Mouse (Mus musculus) MEL (cell line): ENCODE data around the gene Gpsm3.

ENCODE experiments used
- CTCF ChIP-seq, 3 experiments: IDR thresholded peaks in 2 of 3; conservative IDR thresholded peaks in 1 of 3; 2 replicates each; pipeline ENCODE4 v1.5.1; 2011 to 2012; ENCODE audit warnings: low read length in 3 of 3, low read depth in 2 of 3, mild to moderate bottlenecking in 2 of 3, improper control_type of control experiment in 1 of 3, inconsistent platforms in 1 of 3, mixed read lengths in 1 of 3, moderate library complexity in 1 of 3; ENCODE audit not compliant: control insufficient read depth in 1 of 3, insufficient read depth in 1 of 3, poor library complexity in 1 of 3, severe bottlenecking in 1 of 3
- E2F4 ChIP-seq: IDR thresholded peaks from 2 replicates; pipeline ENCODE4 v1.6.1; 2011; ENCODE audit warnings: low read depth, low read length, improper control_type of control experiment, borderline replicate concordance
- ETS1 ChIP-seq: IDR thresholded peaks from 2 replicates; pipeline ENCODE4 v1.6.1; 2012; ENCODE audit warnings: low read depth, mild to moderate bottlenecking, inconsistent platforms, low read length, improper control_type of control experiment, moderate library complexity
- NRF1 ChIP-seq: IDR thresholded peaks from 2 replicates; pipeline ENCODE4 v1.6.1; 2014; ENCODE audit warnings: low read depth, mild to moderate bottlenecking, inconsistent platforms, low read length, improper control_type of control experiment, moderate library complexity; ENCODE audit not compliant: poor library complexity, insufficient read depth, severe bottlenecking
- POLR2A ChIP-seq, 2 experiments: IDR thresholded peaks; 2 replicates each; pipeline ENCODE4 v1.6.1; 2011 to 2012; ENCODE audit warnings: low read length in 2 of 2, mild to moderate bottlenecking in 2 of 2, control low read depth in 1 of 2, improper control_type of control experiment in 1 of 2, low read depth in 1 of 2, moderate library complexity in 1 of 2; ENCODE audit not compliant: control insufficient read depth in 1 of 2, insufficient read depth in 1 of 2, poor library complexity in 1 of 2
- POLR2AphosphoS2 ChIP-seq: IDR thresholded peaks from 2 replicates; pipeline ENCODE4 v1.6.1; 2011; ENCODE audit warnings: low read length, improper control_type of control experiment
- RAD21 ChIP-seq: IDR thresholded peaks from 2 replicates; pipeline ENCODE4 v1.6.1; 2011; ENCODE audit warnings: mild to moderate bottlenecking, low read depth, low read length, improper control_type of control experiment
- RCOR1 ChIP-seq: IDR thresholded peaks from 2 replicates; pipeline ENCODE4 v1.6.1; 2012; ENCODE audit warnings: low read depth, mild to moderate bottlenecking, inconsistent platforms, low read length, improper control_type of control experiment
- SMC3 ChIP-seq: IDR thresholded peaks from 2 replicates; pipeline ENCODE4 v1.6.1; 2011; ENCODE audit warnings: low read depth, low read length, improper control_type of control experiment
- USF1 ChIP-seq: IDR thresholded peaks from 2 replicates; pipeline ENCODE4 v1.6.1; 2014; ENCODE audit warnings: low read depth, mild to moderate bottlenecking, inconsistent platforms, low read length, improper control_type of control experiment, moderate library complexity
- USF2 ChIP-seq, 2 experiments: IDR thresholded peaks; 2 replicates each; pipeline ENCODE4 v1.6.1; 2011 to 2012; ENCODE audit warnings: improper control_type of control experiment in 2 of 2, low read length in 2 of 2, borderline replicate concordance in 1 of 2, inconsistent platforms in 1 of 2, low read depth in 1 of 2, mild to moderate bottlenecking in 1 of 2; ENCODE audit not compliant: insufficient read depth in 1 of 2
- ZKSCAN1 ChIP-seq: IDR thresholded peaks from 2 replicates; pipeline ENCODE4 v1.6.1; 2012; ENCODE audit warnings: low read depth, mild to moderate bottlenecking, inconsistent platforms, low read length, improper control_type of control experiment, moderate library complexity
- ZNF384 ChIP-seq: IDR thresholded peaks from 2 replicates; pipeline ENCODE4 v1.6.1; 2012; ENCODE audit warnings: low read depth, mild to moderate bottlenecking, inconsistent platforms, low read length, improper control_type of control experiment

- no peak for TF ChIP-seq CTCF (IDR thresholded peaks at IDR 0.05 in 2 of 3, conservative IDR thresholded peaks at IDR 0.05 in 1 of 3; ENCODE audit: control insufficient read depth in 1 of 3, insufficient read depth in 1 of 3, low read depth in 2 of 3, low read length in 3 of 3, poor library complexity in 1 of 3, severe bottlenecking in 1 of 3)
- no peak; the same call in 1 of the 2 replicates for TF ChIP-seq POLR2AphosphoS2
- no peak for TF ChIP-seq ZNF384
- no peak for TF ChIP-seq RCOR1
- TF ChIP-seq POLR2A (IDR thresholded peaks at IDR 0.05; ENCODE audit: control insufficient read depth in 1 of 2, insufficient read depth in 1 of 2, low read depth in 1 of 2, low read length in 2 of 2, poor library complexity in 1 of 2) = no peak
- TF ChIP-seq RAD21 = no peak
- TF ChIP-seq USF2 (IDR thresholded peaks at IDR 0.05; ENCODE audit: borderline replicate concordance in 1 of 2, insufficient read depth in 1 of 2, low read depth in 1 of 2, low read length in 2 of 2) = no peak
- no peak for TF ChIP-seq ETS1
- no peak for TF ChIP-seq E2F4
- no peak for TF ChIP-seq NRF1
- TF ChIP-seq USF1 = no peak
- no peak for TF ChIP-seq SMC3
- TF ChIP-seq ZKSCAN1 = no peak
Measured at GRCm38 (mm10) chr17:34599891-34600290, 10.3 kb downstream of the Gpsm3 start.
